Mouse (Mus musculus): ENCODE results near the gene Prkg1.
"Not testable (repeated sequence)": the region's sequence is repeated elsewhere in the genome, so short reads cannot be mapped to it uniquely, and the experiment has no call there.

The Prkg1 gene

GRCm38 (mm10) chr19:31279797-31280486 is 484.9 kb downstream of the Prkg1 start:
- DNase-seq: no peak

GRCm38 (mm10) chr19:31262438-31262837 is 502.4 kb downstream of the Prkg1 start:
- DNase-seq: no peak

GRCm38 (mm10) chr19:31260494-31260893 is 504.3 kb downstream of the Prkg1 start:
- DNase-seq: no peak

- DNase-seq: no peak
Measured at GRCm38 (mm10) chr19:31255780-31256179, 509.1 kb downstream of the Prkg1 start.

- no peak for DNase-seq
Measured at GRCm38 (mm10) chr19:31232410-31232809, 532.4 kb downstream of the Prkg1 start.

GRCm38 (mm10) chr19:31228385-31228784 is 536.4 kb downstream of the Prkg1 start:
- no peak for DNase-seq

GRCm38 (mm10) chr19:31223457-31223856 is 541.4 kb downstream of the Prkg1 start:
- DNase-seq: no peak

GRCm38 (mm10) chr19:31219261-31219660 is 545.6 kb downstream of the Prkg1 start:
- not testable (repeated sequence) for DNase-seq

GRCm38 (mm10) chr19:31210850-31211249 is 554.0 kb downstream of the Prkg1 start:
- DNase-seq: no peak

- no peak for DNase-seq
Measured at GRCm38 (mm10) chr19:31210449-31210848, 554.4 kb downstream of the Prkg1 start.

GRCm38 (mm10) chr19:31199583-31199982 is 565.2 kb downstream of the Prkg1 start:
- no peak for DNase-seq

- no peak for DNase-seq
Measured at GRCm38 (mm10) chr19:31198461-31198860, 566.4 kb downstream of the Prkg1 start.

GRCm38 (mm10) chr19:31197076-31197475 is 567.8 kb downstream of the Prkg1 start:
- DNase-seq: no peak

- DNase-seq: no peak
Measured at GRCm38 (mm10) chr19:31188559-31189218, 576.1 kb downstream of the Prkg1 start.

- no peak for DNase-seq
Measured at GRCm38 (mm10) chr19:31180757-31181156, 584.1 kb downstream of the Prkg1 start.

- DNase-seq: no peak
Measured at GRCm38 (mm10) chr19:31177279-31177922, 587.4 kb downstream of the Prkg1 start.

GRCm38 (mm10) chr19:31170985-31171384 is 593.8 kb downstream of the Prkg1 start:
- DNase-seq: no peak

GRCm38 (mm10) chr19:31158944-31159460 is 605.8 kb downstream of the Prkg1 start:
- no peak for DNase-seq

- DNase-seq: no peak
Measured at GRCm38 (mm10) chr19:31153399-31153798, 611.4 kb downstream of the Prkg1 start.

GRCm38 (mm10) chr19:31149902-31150301 is 614.9 kb downstream of the Prkg1 start:
- no peak for DNase-seq

- DNase-seq: no peak
Measured at GRCm38 (mm10) chr19:31147457-31147856, 617.4 kb downstream of the Prkg1 start.

- DNase-seq: no peak
Measured at GRCm38 (mm10) chr19:31146156-31146555, 618.7 kb downstream of the Prkg1 start.

- no peak for DNase-seq
Measured at GRCm38 (mm10) chr19:31141905-31142304, 622.9 kb downstream of the Prkg1 start.

GRCm38 (mm10) chr19:31136316-31136715 is 628.5 kb downstream of the Prkg1 start:
- no peak for DNase-seq

Data from cerebellum, adult 11-12 months (tissue).